Mouse (Mus musculus) CD8-positive naive resting alpha-beta T cell, adult 57 days (primary cell): ENCODE results near the gene Rnf214. TPM values are rescaled to one million over a fixed set of nuclear protein-coding genes. Genes with fewer than 3 reads are reported as not detected.

Experiments
- total RNA-seq: library from RNA; stranded (reverse); gene quantifications from one replicate; pipeline ENCODE4 v1.2.4, GENCODE M21; 2023

Gene Rnf214
- total RNA-seq: 35.5 TPM

GRCm38 (mm10) chr9:45906355-45907077 lies at the start of gene Rnf214, which contains the start of gene Pcsk7:
Rnf214 (minus strand) TSS chr9:45906911.
Pcsk7 (plus strand) TSS chr9:45906497.

GRCm38 (mm10) chr9:45955107-45955963 lies 48.6 kb upstream of the Rnf214 start, which contains the start of gene Sidt2:
Sidt2 (minus strand) TSS chr9:45955258.

GRCm38 (mm10) chr9:45935628-45936210 lies 29.0 kb upstream of the Rnf214 start, which contains the start of gene Tagln:
Tagln (minus strand) TSS chr9:45936058.

GRCm38 (mm10) chr9:45838434-45839138 lies 68.1 kb downstream of the Rnf214 start, which contains the start of gene Bace1:
Bace1 (plus strand) TSS chr9:45838580.

GRCm38 (mm10) chr9:45828291-45828963 lies 78.3 kb downstream of the Rnf214 start, which contains the start of gene Cep164:
Cep164 (minus strand) TSS chr9:45828691.

Other genes with a start within 250 kb of the Rnf214 start
- 36.6 TPM for gene Cep164, start 78.2 kb downstream of the Rnf214 start, total RNA-seq
- gene Bace1, start 68.3 kb downstream of the Rnf214 start, total RNA-seq: 6.6 TPM
- 69.3 TPM for gene Pcsk7, start 414 bp downstream of the Rnf214 start, total RNA-seq
- 4.8 TPM for gene Tagln, start 29.1 kb upstream of the Rnf214 start, total RNA-seq
- gene Sidt2, start 48.3 kb upstream of the Rnf214 start, total RNA-seq: 319 TPM
- 54.0 TPM for gene Pafah1b2, start 105.8 kb upstream of the Rnf214 start, total RNA-seq
- gene Sik3, start 105.9 kb upstream of the Rnf214 start, total RNA-seq: 55.6 TPM